Mouse (Mus musculus) right cerebral cortex, postnatal 10 days (tissue): ENCODE data around the gene Mettl15.

Experiments used
- DNase-seq, 2 experiments: peaks; one replicate each; pipeline ENCODE4 v3.0.0; 2021; ENCODE audit warnings: low spot score in 2 of 2

Mettl15 gene

GRCm38 (mm10) chr2:109158509-109158908 lies 122.0 kb downstream of the Mettl15 start:
- no peak for DNase-seq

GRCm38 (mm10) chr2:109156131-109156530 lies 124.4 kb downstream of the Mettl15 start:
- no peak for DNase-seq

GRCm38 (mm10) chr2:109153402-109154050 lies 127.0 kb downstream of the Mettl15 start:
- peak in 1 of 2 experiments; percentile 22 for DNase-seq

DNA sequence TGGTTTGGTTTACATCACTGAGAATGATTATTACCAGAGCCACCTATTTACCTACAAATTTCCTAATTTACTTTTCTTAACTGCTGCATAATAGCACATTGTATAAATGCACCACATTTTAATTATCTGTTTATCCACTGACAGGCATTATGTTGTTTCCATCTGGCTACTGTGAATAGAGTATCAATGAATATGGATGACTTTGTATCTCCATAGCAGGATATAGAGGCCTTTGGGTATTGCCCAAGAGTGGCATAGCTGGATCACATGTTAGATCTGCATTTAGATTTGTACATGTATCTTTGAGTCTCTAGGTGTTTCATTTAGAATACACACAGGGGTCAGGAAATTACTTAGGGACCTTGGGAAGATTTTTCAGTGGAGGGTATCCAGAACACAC lies 133.3 kb downstream of the Mettl15 start:
- DNase-seq: no peak

- DNase-seq: no peak
Measured at GRCm38 (mm10) chr2:109144410-109144809, 136.1 kb downstream of the Mettl15 start.

DNA sequence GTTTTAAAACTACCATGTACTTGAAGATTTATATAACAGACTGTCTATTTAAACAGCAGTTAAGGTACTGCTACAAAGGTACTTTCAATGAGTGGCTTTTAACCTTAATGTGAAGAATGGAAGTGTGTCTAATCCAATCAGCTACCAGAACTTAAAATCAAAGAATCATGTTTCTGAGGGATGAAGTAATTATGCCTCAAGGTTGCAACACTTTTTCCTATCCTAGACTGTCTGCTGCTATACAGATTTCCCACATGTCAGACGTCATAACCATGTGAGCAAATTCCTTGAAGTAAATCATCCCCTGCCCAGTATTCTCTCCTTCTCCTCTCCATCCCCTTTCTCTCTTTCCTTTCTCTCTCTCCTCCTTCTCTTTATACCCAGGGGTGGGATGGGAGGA lies 140.2 kb downstream of the Mettl15 start:
- DNase-seq: no peak

GRCm38 (mm10) chr2:109137276-109137675 lies 143.3 kb downstream of the Mettl15 start:
- DNase-seq: no peak

- DNase-seq: no peak
Measured at GRCm38 (mm10) chr2:109130718-109131117, 149.8 kb downstream of the Mettl15 start.

DNA sequence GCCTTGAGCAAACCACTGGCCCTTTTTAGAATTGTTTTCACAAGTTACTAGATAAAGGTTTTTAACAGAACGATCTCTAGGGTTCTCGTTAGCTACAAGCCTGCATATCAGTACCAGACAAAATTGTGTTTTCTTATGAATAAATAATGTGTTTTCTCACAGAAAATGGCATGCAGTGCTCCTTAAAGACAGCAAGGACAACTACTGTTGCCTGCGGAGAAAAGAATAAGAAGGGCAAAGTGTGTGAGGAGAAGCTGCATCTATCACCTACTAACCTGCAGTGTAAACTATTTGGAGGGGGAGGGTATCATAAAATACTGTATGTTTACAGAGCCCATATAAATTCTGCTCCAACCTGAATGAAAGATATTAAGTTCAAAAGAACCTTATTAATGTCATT lies 150.6 kb downstream of the Mettl15 start:
- DNase-seq: no peak

- no peak for DNase-seq
Measured at GRCm38 (mm10) chr2:109105773-109106484, 174.6 kb downstream of the Mettl15 start.

DNA sequence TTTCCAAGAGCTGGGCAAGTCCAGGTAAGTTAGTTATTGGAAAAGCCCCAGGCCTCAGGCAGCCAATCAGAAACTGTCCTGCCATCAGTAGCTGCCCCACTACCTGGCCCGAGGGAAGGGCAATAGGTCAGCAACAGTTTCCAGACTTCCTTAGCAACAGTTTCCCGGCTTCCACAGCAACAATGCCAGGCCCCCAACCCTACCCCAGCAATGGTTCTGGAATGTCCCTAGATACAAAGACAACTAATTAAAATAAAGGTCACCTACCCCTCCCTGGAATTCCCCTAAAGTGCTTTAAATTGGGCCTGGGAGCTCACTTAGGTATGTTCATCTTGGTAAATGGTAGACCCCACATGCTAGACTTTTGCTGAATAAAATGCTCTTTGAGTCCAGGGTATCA lies 230.9 kb downstream of the Mettl15 start:
- no peak for DNase-seq
